ENCODE assay signal across 8 mouse cellular contexts in genomic region chr3:149519575-149519929, GRCm38 (mm10).
DNase-seq lines count a peak whose midpoint lies in the region; ATAC-seq lines count a peak whose summit lies in the region.

No protein-coding gene starts in this region.

- H3K9me3 ChIP-seq in heart, embryonic 13.5 days: 0 out of 2 replicates have a peak, but pooled peaks cover 4% of the 10 kb centered on the region
- H3K9me3 ChIP-seq in hindbrain, embryonic 11.5 days (ENCODE audit: control insufficient read depth, low read length): no peaks in the 10 kb centered on the region
- H3K9me3 ChIP-seq in midbrain, embryonic 12.5 days: no peaks in the 10 kb centered on the region

- H3K4me3 ChIP-seq in heart, embryonic 13.5 days: peak overlapping the region; percentile 52
- H3K4me3 ChIP-seq in hindbrain, embryonic 11.5 days (ENCODE audit: low read depth, low read length): peak overlapping the region; percentile 44
- peak overlapping the region; percentile 44 for H3K4me3 ChIP-seq in midbrain, embryonic 12.5 days

- peak overlapping the region; percentile 62; the same call in 1 of the 2 replicates for H3K9ac ChIP-seq in heart, embryonic 13.5 days
- peak overlapping the region; percentile 42; the same call in 1 of the 2 replicates for H3K9ac ChIP-seq in hindbrain, embryonic 11.5 days (ENCODE audit: low read depth, low read length)
- peak overlapping the region; percentile 41 for H3K9ac ChIP-seq in midbrain, embryonic 12.5 days (replicated peaks)

- no peak for DNase-seq in heart, adult 11 months
- no peak for DNase-seq in hindbrain, embryonic 11.5 days (ENCODE audit: low spot score)
- no peak for DNase-seq in adrenal gland, postnatal 25 days
- DNase-seq in kidney, postnatal 36 days: no peak

- peaks cover 33% of the 10 kb centered on the region for H3K27me3 ChIP-seq in heart, embryonic 13.5 days (replicated peaks)
- no peaks in the 10 kb centered on the region for H3K27me3 ChIP-seq in hindbrain, embryonic 11.5 days (ENCODE audit: control insufficient read depth, insufficient read depth, low read length)
- H3K27me3 ChIP-seq in midbrain, embryonic 12.5 days: peaks cover 39% of the 10 kb centered on the region

- 33% methylated on average over 15 of the region's 15 CpGs for WGBS in heart, embryonic 13.5 days
- WGBS in hindbrain, embryonic 11.5 days: 26% methylated on average over 15 of the region's 15 CpGs
- 19% methylated on average over 15 of the region's 15 CpGs for WGBS in midbrain, embryonic 12.5 days

- H3K4me2 ChIP-seq in heart, embryonic 13.5 days: peak overlapping the region; percentile 85
- peak overlapping the region; percentile 73 for H3K4me2 ChIP-seq in hindbrain, embryonic 11.5 days (replicated peaks; ENCODE audit: low read depth, low read length)
- peak overlapping the region; percentile 79 for H3K4me2 ChIP-seq in midbrain, embryonic 12.5 days (replicated peaks)

- no peak for ATAC-seq in heart, embryonic 13.5 days (ENCODE audit: extremely low read depth, insufficient number of reproducible peaks, low FRiP score, low TSS enrichment)
- 0 out of 2 replicates have a peak, but pooled peaks have one; percentile 8 for ATAC-seq in common myeloid progenitor, adult 5-6 weeks (replicated peaks; ENCODE audit: low read depth, poor library complexity, severe bottlenecking)
- ATAC-seq in hindbrain, embryonic 11.5 days (ENCODE audit: low FRiP score): peak; percentile 23; the same call in 1 of the 2 replicates
- ATAC-seq in midbrain, embryonic 12.5 days (ENCODE audit: low FRiP score, low read depth): peak; percentile 23; the same call in 1 of the 2 replicates
- ATAC-seq in megakaryocyte progenitor cell, adult 5-6 weeks (replicated peaks; ENCODE audit: poor library complexity): no peak

- H3K4me1 ChIP-seq in heart, embryonic 13.5 days: no peaks in the 10 kb centered on the region; the same call in 1 of the 2 replicates
- 0 out of 2 replicates have a peak, but pooled peaks cover 2% of the 10 kb centered on the region for H3K4me1 ChIP-seq in hindbrain, embryonic 11.5 days (replicated peaks; ENCODE audit: control insufficient read depth, insufficient read depth, low read length)
- peaks cover 15% of the 10 kb centered on the region; the same call in 1 of the 2 replicates for H3K4me1 ChIP-seq in midbrain, embryonic 12.5 days

- H3K36me3 ChIP-seq in heart, embryonic 13.5 days: no peaks in the 10 kb centered on the region
- no peaks in the 10 kb centered on the region for H3K36me3 ChIP-seq in hindbrain, embryonic 11.5 days (ENCODE audit: control insufficient read depth, insufficient read depth, low read length)
- no peaks in the 10 kb centered on the region for H3K36me3 ChIP-seq in midbrain, embryonic 12.5 days

- H3K27ac ChIP-seq in heart, embryonic 13.5 days (replicated peaks): no peak overlapping the region
- H3K27ac ChIP-seq in hindbrain, embryonic 11.5 days (ENCODE audit: low read depth, low read length): no peak overlapping the region
- H3K27ac ChIP-seq in midbrain, embryonic 12.5 days (replicated peaks): no peak overlapping the region

Comparison
In these comparisons a context has a peak if more than half of its experiments do, and no peak if none do; other contexts are left out.
1. ATAC-seq: peak in common myeloid progenitor, adult 5-6 weeks (single experiment), hindbrain, embryonic 11.5 days (single experiment) and midbrain, embryonic 12.5 days (single experiment); none in heart, embryonic 13.5 days (single experiment) and megakaryocyte progenitor cell, adult 5-6 weeks (single experiment).
2. Peak in every context shown above with its lines, with median percentiles within 50 percentile points of each other: H3K4me2 ChIP-seq, H3K4me3 ChIP-seq and H3K9ac ChIP-seq.